Mouse (Mus musculus) stomach, postnatal 0 days (tissue): Measurements from ENCODE around the gene Olfr710.
A peak's percentile ranks its signal among the peaks of the same experiment; 100 is the strongest.
"Not testable (repeated sequence)": the region's sequence is repeated elsewhere in the genome, so short reads cannot be mapped to it uniquely, and the experiment has no call there.

Experiments
- CTCF ChIP-seq: IDR thresholded peaks from 2 replicates; pipeline ENCODE4 v1.5.1; 2016; ENCODE audit warnings: antibody characterized with exemption, low read depth, mild to moderate bottlenecking, moderate library complexity
- EP300 ChIP-seq: optimal IDR thresholded peaks from 2 replicates; pipeline ENCODE3; 2016; ENCODE audit warnings: antibody characterized with exemption

DNA sequence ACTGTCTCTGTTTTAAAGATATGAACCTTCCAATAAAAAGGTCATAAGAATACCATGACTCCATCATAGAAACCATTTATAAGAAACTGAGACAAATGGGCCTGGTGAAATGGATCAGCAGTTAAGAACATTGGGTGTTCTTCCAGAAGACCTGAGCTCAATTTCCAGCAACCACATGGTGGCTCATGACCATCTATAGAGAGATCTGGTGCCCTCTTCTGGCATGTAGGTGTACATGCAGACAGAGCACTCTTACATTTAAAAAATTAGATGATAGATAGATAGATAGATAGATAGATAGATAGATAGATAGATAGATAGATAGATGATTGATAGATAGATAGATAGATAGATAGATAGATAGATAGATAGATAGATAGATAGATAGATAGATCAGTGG, 19.4 kb upstream of the Olfr710 start:
- TF ChIP-seq CTCF: peak; percentile 41; the same call in 1 of the 2 replicates
- not testable (repeated sequence) for TF ChIP-seq EP300
